Mouse (Mus musculus): ENCODE results near the gene Sstr3.

DNA sequence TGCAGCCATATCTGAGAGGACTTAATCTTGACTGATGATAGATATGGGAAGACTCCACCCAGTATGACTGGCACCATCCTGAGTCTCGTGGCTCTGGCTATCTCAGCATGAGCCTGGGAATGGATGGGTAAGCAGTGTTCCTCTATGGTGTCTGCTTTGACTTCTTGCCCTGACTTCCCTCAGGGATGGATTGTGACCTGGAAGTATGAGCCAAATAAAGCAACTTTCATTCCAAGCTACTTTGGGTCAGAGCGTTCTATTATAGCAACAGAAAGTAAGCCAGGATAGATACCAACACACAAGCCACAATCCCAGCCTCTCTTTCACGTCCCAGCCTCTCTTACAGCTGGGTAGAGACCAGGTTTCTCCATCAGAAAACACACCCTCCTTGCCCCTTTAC lies 38.9 kb downstream of the Sstr3 start:
- TF ChIP-seq POLR2A (IDR thresholded peaks at IDR 0.05; ENCODE audit: control insufficient read depth, low read depth, low read length) (no peak), CTCF (IDR thresholded peaks at IDR 0.05; ENCODE audit: control insufficient read depth, insufficient read depth, insufficient replicate concordance, low read depth, low read length) (no peak)
